Comparison of ENCODE assay signal across 9 mouse cellular contexts in the genomic region with DNA sequence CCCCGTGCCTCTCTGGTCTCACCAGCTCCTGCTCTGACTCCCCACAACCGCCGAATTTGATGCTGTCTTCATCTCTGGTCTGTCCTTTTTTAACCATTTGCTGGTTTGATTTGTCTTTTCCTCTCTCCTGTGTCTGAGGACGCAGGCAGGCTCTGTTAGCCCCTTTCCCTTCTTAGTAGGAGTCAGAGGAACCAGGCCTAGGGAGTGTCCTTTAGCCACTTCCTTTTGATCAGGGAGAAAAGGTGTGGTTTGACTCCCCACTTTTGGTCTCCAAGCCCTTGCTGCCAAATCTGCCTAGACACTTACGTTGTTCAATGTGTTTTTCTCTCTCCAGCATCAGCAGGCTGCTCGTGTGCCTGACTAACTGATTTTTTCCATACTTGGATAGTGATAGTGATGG.
DNase-seq lines count a peak whose midpoint lies in the region; ATAC-seq and TF ChIP-seq lines count a peak whose summit lies in the region.
"Had no signal": no experiment of that assay in that cellular context is flagged by ENCODE, and none has a peak within 500 bp of the region (broad histone marks: within the 10 kb centered on the region; RNA-seq: fewer than 3 reads in every experiment).

No protein-coding gene starts in this region.

- intact Hi-C loops in heart, postnatal 25 days (cut with DNase I): loop anchor here (2.0 kb wide), 1 partner anchor 55 kb away; no protein-coding TSS in a partner anchor

- TF ChIP-seq EP300 in liver, postnatal 0 days (IDR thresholded peaks at IDR 0.05; ENCODE audit: low read depth): no peak

- H3K27me3 ChIP-seq in hindbrain, embryonic 14.5 days (ENCODE audit: control insufficient read depth, insufficient read depth, low read length): no peaks in the 10 kb centered on the region
- no peaks in the 10 kb centered on the region for H3K27me3 ChIP-seq in hindbrain, embryonic 16.5 days (replicated peaks; ENCODE audit: control insufficient read depth, insufficient read depth, low read length)
- H3K27me3 ChIP-seq in midbrain, embryonic 11.5 days (ENCODE audit: control insufficient read depth, insufficient read depth, low read length): no peaks in the 10 kb centered on the region
- H3K27me3 ChIP-seq in midbrain, postnatal 0 days (ENCODE audit: insufficient read depth, low read length): no peaks in the 10 kb centered on the region
- H3K27me3 ChIP-seq in liver, postnatal 0 days (ENCODE audit: insufficient read depth, low read length): no peaks in the 10 kb centered on the region

- H3K9ac ChIP-seq in hindbrain, embryonic 14.5 days: no peak overlapping the region
- no peak overlapping the region for H3K9ac ChIP-seq in hindbrain, embryonic 16.5 days (ENCODE audit: low read depth, low read length)
- no peak overlapping the region for H3K9ac ChIP-seq in midbrain, embryonic 11.5 days (ENCODE audit: low read length)
- H3K9ac ChIP-seq in midbrain, postnatal 0 days (replicated peaks; ENCODE audit: low read length, poor library complexity, severe bottlenecking): no peak overlapping the region
- no peak overlapping the region for H3K9ac ChIP-seq in liver, postnatal 0 days (replicated peaks)

- H3K27ac ChIP-seq in hindbrain, embryonic 14.5 days: 0 out of 2 replicates have a peak overlapping the region, but pooled peaks have one; percentile 14
- no peak overlapping the region for H3K27ac ChIP-seq in hindbrain, embryonic 16.5 days (ENCODE audit: low read depth, low read length)
- H3K27ac ChIP-seq in midbrain, embryonic 11.5 days (ENCODE audit: low read depth, low read length): no peak overlapping the region
- H3K27ac ChIP-seq in midbrain, postnatal 0 days (ENCODE audit: low read depth, low read length): no peak overlapping the region
- no peak overlapping the region for H3K27ac ChIP-seq in liver, postnatal 0 days (ENCODE audit: low read depth)

- H3K4me2 ChIP-seq in hindbrain, embryonic 14.5 days (replicated peaks): no peak overlapping the region
- no peak overlapping the region for H3K4me2 ChIP-seq in hindbrain, embryonic 16.5 days (ENCODE audit: low read length)
- no peak overlapping the region for H3K4me2 ChIP-seq in midbrain, embryonic 11.5 days
- no peak overlapping the region for H3K4me2 ChIP-seq in midbrain, postnatal 0 days (ENCODE audit: low read depth, low read length, poor library complexity, severe bottlenecking)
- no peak overlapping the region for H3K4me2 ChIP-seq in liver, postnatal 0 days (ENCODE audit: low read depth, low read length)

- no peaks in the 10 kb centered on the region for H3K36me3 ChIP-seq in hindbrain, embryonic 14.5 days (replicated peaks; ENCODE audit: control insufficient read depth, insufficient read depth)
- H3K36me3 ChIP-seq in hindbrain, embryonic 16.5 days (ENCODE audit: control insufficient read depth, insufficient read depth, low read length): no peaks in the 10 kb centered on the region
- H3K36me3 ChIP-seq in midbrain, embryonic 11.5 days (ENCODE audit: control insufficient read depth, insufficient read depth, low read length): no peaks in the 10 kb centered on the region
- H3K36me3 ChIP-seq in midbrain, postnatal 0 days (ENCODE audit: insufficient read depth, low read length): no peaks in the 10 kb centered on the region
- no peaks in the 10 kb centered on the region for H3K36me3 ChIP-seq in liver, postnatal 0 days (replicated peaks; ENCODE audit: insufficient read depth, low read length)

- no peak for ATAC-seq in hindbrain, embryonic 14.5 days (ENCODE audit: low FRiP score)
- ATAC-seq in hindbrain, embryonic 16.5 days: no peak
- ATAC-seq in midbrain, embryonic 11.5 days (ENCODE audit: low FRiP score): no peak
- ATAC-seq in midbrain, postnatal 0 days (ENCODE audit: low FRiP score): no peak
- no peak for ATAC-seq in monocyte, adult 5-6 weeks (replicated peaks; ENCODE audit: insufficient number of reproducible peaks, low FRiP score, low TSS enrichment, poor library complexity, severe bottlenecking)
- ATAC-seq in liver, postnatal 0 days: no peak
- ATAC-seq in erythroblast, adult 5-6 weeks (replicated peaks; ENCODE audit: low FRiP score, poor library complexity, severe bottlenecking): no peak

- no peak overlapping the region for H3K4me3 ChIP-seq in hindbrain, embryonic 14.5 days (replicated peaks; ENCODE audit: low read length)
- no peak overlapping the region for H3K4me3 ChIP-seq in hindbrain, embryonic 16.5 days (ENCODE audit: low read length)
- H3K4me3 ChIP-seq in midbrain, embryonic 11.5 days (ENCODE audit: low read depth, low read length): no peak overlapping the region
- H3K4me3 ChIP-seq in midbrain, postnatal 0 days (ENCODE audit: low read depth, low read length): no peak overlapping the region
- H3K4me3 ChIP-seq in liver, postnatal 0 days (ENCODE audit: low read depth, low read length): no peak overlapping the region

- WGBS in hindbrain, embryonic 14.5 days: 83% methylated on average over 6 of the region's 6 CpGs
- WGBS in hindbrain, embryonic 16.5 days: 80% methylated on average over 6 of the region's 6 CpGs
- 80% methylated on average over 6 of the region's 6 CpGs for WGBS in midbrain, embryonic 11.5 days
- 82% methylated on average over 6 of the region's 6 CpGs for WGBS in midbrain, postnatal 0 days
- WGBS in liver, postnatal 0 days (ENCODE audit: insufficient replicate concordance): 56% methylated on average over 6 of the region's 6 CpGs

- DNase-seq in hindbrain, embryonic 14.5 days (ENCODE audit: low spot score): no peak
- peak; percentile 49 for DNase-seq in midbrain, embryonic 11.5 days (ENCODE audit: low spot score, missing footprints)
- no peak for DNase-seq in midbrain, postnatal 0 days (ENCODE audit: low spot score)
- peak; percentile 9 for DNase-seq in heart, postnatal 25 days (ENCODE audit: low spot score)
- no peak for DNase-seq in liver, postnatal 0 days
- DNase-seq: cerebellum, adult 8-10 months had no signal

- no peaks in the 10 kb centered on the region for H3K4me1 ChIP-seq in hindbrain, embryonic 14.5 days (replicated peaks; ENCODE audit: control insufficient read depth, insufficient read depth, low read length)
- H3K4me1 ChIP-seq in hindbrain, embryonic 16.5 days (ENCODE audit: control insufficient read depth, insufficient read depth, low read depth, low read length): no peaks in the 10 kb centered on the region
- peaks cover 2% of the 10 kb centered on the region; the same call in 1 of the 2 replicates for H3K4me1 ChIP-seq in midbrain, embryonic 11.5 days (ENCODE audit: control insufficient read depth, insufficient read depth, low read length)
- no peaks in the 10 kb centered on the region for H3K4me1 ChIP-seq in midbrain, postnatal 0 days (ENCODE audit: insufficient read depth, low read length)
- peaks cover 12% of the 10 kb centered on the region; the same call in 1 of the 2 replicates for H3K4me1 ChIP-seq in liver, postnatal 0 days (ENCODE audit: insufficient read depth)

- H3K9me3 ChIP-seq in hindbrain, embryonic 14.5 days (ENCODE audit: control insufficient read depth, low read length): no peaks in the 10 kb centered on the region
- no peaks in the 10 kb centered on the region for H3K9me3 ChIP-seq in hindbrain, embryonic 16.5 days (ENCODE audit: control insufficient read depth, low read length)
- H3K9me3 ChIP-seq in midbrain, embryonic 11.5 days (ENCODE audit: control insufficient read depth, low read length): no peaks in the 10 kb centered on the region
- H3K9me3 ChIP-seq in midbrain, postnatal 0 days (ENCODE audit: low read length): no peaks in the 10 kb centered on the region
- no peaks in the 10 kb centered on the region for H3K9me3 ChIP-seq in liver, postnatal 0 days (ENCODE audit: low read length)

- TF ChIP-seq CTCF in midbrain, postnatal 0 days (IDR thresholded peaks at IDR 0.05): no peak
- TF ChIP-seq CTCF in liver, postnatal 0 days (IDR thresholded peaks at IDR 0.05; ENCODE audit: low read depth): no peak

Comparison
In these comparisons a context has a peak if more than half of its experiments do, and no peak if none do; other contexts are left out.
1. DNase-seq: peak in midbrain, embryonic 11.5 days (single experiment) and heart, postnatal 25 days (single experiment); none in hindbrain, embryonic 14.5 days (single experiment), midbrain, postnatal 0 days (single experiment) and liver, postnatal 0 days (single experiment).